Mouse (Mus musculus): Measurements from ENCODE around the gene Rad9b. TPM values are rescaled to one million over a fixed set of nuclear protein-coding genes. Genes with fewer than 3 reads are reported as not detected.

Rad9b gene
- polyA plus RNA-seq, 1 experiment from 2014 or later = 13.1 TPM

- no peak for ATAC-seq
- no peaks in the 10 kb centered on the region for H3K36me3 ChIP-seq (ENCODE audit: control insufficient read depth, insufficient read depth, low read length)
- H3K9ac ChIP-seq (ENCODE audit: low read length) = no peak overlapping the region
- H3K4me2 ChIP-seq (ENCODE audit: low read length) = no peak overlapping the region
- WGBS = 95% methylated on average over 1 of the region's 1 CpGs
- no peak for DNase-seq (ENCODE audit: low spot score)
- H3K4me1 ChIP-seq (ENCODE audit: control insufficient read depth, insufficient read depth, low read length) = no peaks in the 10 kb centered on the region
- H3K27ac ChIP-seq (ENCODE audit: low read depth, low read length) = no peak overlapping the region
- no peaks in the 10 kb centered on the region for H3K27me3 ChIP-seq (replicated peaks; ENCODE audit: control insufficient read depth, insufficient read depth, low read length)
- H3K9me3 ChIP-seq (replicated peaks; ENCODE audit: control insufficient read depth, low read length) = 0 out of 2 replicates have a peak, but pooled peaks cover 2% of the 10 kb centered on the region
- no peak overlapping the region for H3K4me3 ChIP-seq (ENCODE audit: low read depth, low read length)
Measured at GRCm38 (mm10) chr5:122342874-122343273, 11.2 kb downstream of the Rad9b start.

- Histone ChIP-seq H3K9me3 (replicated peaks; ENCODE audit: control insufficient read depth, low read length) (no peaks in the 10 kb centered on the region), H3K36me3 (ENCODE audit: control insufficient read depth, insufficient read depth, low read length) (no peaks in the 10 kb centered on the region), H3K4me1 (ENCODE audit: control insufficient read depth, insufficient read depth, low read length) (no peaks in the 10 kb centered on the region), H3K27ac (ENCODE audit: low read depth, low read length) (no peak overlapping the region), H3K4me2 (ENCODE audit: low read length) (no peak overlapping the region), H3K9ac (ENCODE audit: low read length) (no peak overlapping the region), H3K4me3 (ENCODE audit: low read depth, low read length) (no peak overlapping the region), H3K27me3 (replicated peaks; ENCODE audit: control insufficient read depth, insufficient read depth, low read length) (no peaks in the 10 kb centered on the region)
- 94% methylated on average over 7 of the region's 7 CpGs for WGBS
- DNase-seq (ENCODE audit: low spot score) (no peak), ATAC-seq (no peak)
Measured at GRCm38 (mm10) chr5:122336554-122337294, 17.3 kb downstream of the Rad9b start.

DNA sequence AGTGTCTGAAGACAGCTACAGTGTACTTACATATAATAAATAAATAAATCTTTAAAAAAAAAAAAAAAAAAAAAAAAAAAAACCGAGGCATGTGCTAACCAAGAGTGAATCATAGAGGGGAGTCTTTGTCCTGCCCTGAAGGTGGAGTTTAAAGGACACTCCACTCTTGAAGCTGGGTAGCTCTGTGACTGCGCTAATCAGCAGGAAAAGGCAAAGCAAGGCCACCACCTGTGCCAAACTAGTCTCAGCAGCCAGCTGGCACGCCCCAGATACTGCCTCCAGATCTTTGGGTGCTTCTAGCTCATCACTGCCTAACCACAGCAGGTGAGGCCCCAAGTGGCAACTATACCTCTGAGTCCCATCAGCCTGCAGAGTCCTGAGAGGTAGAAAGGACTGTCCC lies 19.4 kb downstream of the Rad9b start:
- Histone ChIP-seq H3K4me3 (ENCODE audit: low read depth, low read length) (no peak overlapping the region), H3K4me2 (ENCODE audit: low read length) (no peak overlapping the region), H3K9me3 (replicated peaks; ENCODE audit: control insufficient read depth, low read length) (no peaks in the 10 kb centered on the region), H3K27me3 (replicated peaks; ENCODE audit: control insufficient read depth, insufficient read depth, low read length) (no peaks in the 10 kb centered on the region), H3K9ac (ENCODE audit: low read length) (no peak overlapping the region), H3K36me3 (ENCODE audit: control insufficient read depth, insufficient read depth, low read length) (no peaks in the 10 kb centered on the region), H3K27ac (ENCODE audit: low read depth, low read length) (no peak overlapping the region), H3K4me1 (ENCODE audit: control insufficient read depth, insufficient read depth, low read length) (no peaks in the 10 kb centered on the region)
- no peak for DNase-seq (ENCODE audit: low spot score)
- no peak for ATAC-seq
- 72% methylated on average over 3 of the region's 3 CpGs for WGBS

- no peak for ATAC-seq
- Histone ChIP-seq H3K4me1 (ENCODE audit: control insufficient read depth, insufficient read depth, low read length) (no peaks in the 10 kb centered on the region), H3K9ac (ENCODE audit: low read length) (no peak overlapping the region), H3K36me3 (ENCODE audit: control insufficient read depth, insufficient read depth, low read length) (peaks cover 14% of the 10 kb centered on the region), H3K4me2 (ENCODE audit: low read length) (no peak overlapping the region), H3K4me3 (ENCODE audit: low read depth, low read length) (no peak overlapping the region), H3K9me3 (replicated peaks; ENCODE audit: control insufficient read depth, low read length) (no peaks in the 10 kb centered on the region), H3K27ac (ENCODE audit: low read depth, low read length) (no peak overlapping the region), H3K27me3 (replicated peaks; ENCODE audit: control insufficient read depth, insufficient read depth, low read length) (no peaks in the 10 kb centered on the region)
- no peak for DNase-seq (ENCODE audit: low spot score)
- WGBS = 91% methylated on average over 4 of the region's 4 CpGs
Measured at GRCm38 (mm10) chr5:122330269-122330668, 23.8 kb downstream of the Rad9b start.

GRCm38 (mm10) chr5:122327283-122327682 lies 26.8 kb downstream of the Rad9b start:
- no peak for ATAC-seq
- 77% methylated on average over 3 of the region's 3 CpGs for WGBS
- DNase-seq (ENCODE audit: low spot score) = no peak

GRCm38 (mm10) chr5:122325477-122325876 lies 28.6 kb downstream of the Rad9b start:
- ATAC-seq (no peak), DNase-seq (ENCODE audit: low spot score) (no peak)
- Histone ChIP-seq H3K9me3 (replicated peaks; ENCODE audit: control insufficient read depth, low read length) (no peaks in the 10 kb centered on the region), H3K4me3 (ENCODE audit: low read depth, low read length) (no peak overlapping the region), H3K27ac (ENCODE audit: low read depth, low read length) (no peak overlapping the region), H3K27me3 (replicated peaks; ENCODE audit: control insufficient read depth, insufficient read depth, low read length) (no peaks in the 10 kb centered on the region), H3K4me2 (ENCODE audit: low read length) (no peak overlapping the region), H3K9ac (ENCODE audit: low read length) (no peak overlapping the region), H3K4me1 (ENCODE audit: control insufficient read depth, insufficient read depth, low read length) (no peaks in the 10 kb centered on the region), H3K36me3 (ENCODE audit: control insufficient read depth, insufficient read depth, low read length) (peaks cover 45% of the 10 kb centered on the region)
- WGBS = 87% methylated on average over 8 of the region's 8 CpGs

More at GRCm38 (mm10) chr5:122327283-122327682, 26.8 kb downstream of the Rad9b start:
- Histone ChIP-seq H3K36me3 (ENCODE audit: control insufficient read depth, insufficient read depth, low read length) (peaks cover 29% of the 10 kb centered on the region), H3K4me2 (ENCODE audit: low read length) (no peak overlapping the region), H3K4me3 (ENCODE audit: low read depth, low read length) (no peak overlapping the region), H3K27me3 (replicated peaks; ENCODE audit: control insufficient read depth, insufficient read depth, low read length) (no peaks in the 10 kb centered on the region), H3K27ac (ENCODE audit: low read depth, low read length) (no peak overlapping the region; the same call in 1 of the 2 replicates), H3K4me1 (ENCODE audit: control insufficient read depth, insufficient read depth, low read length) (no peaks in the 10 kb centered on the region), H3K9me3 (replicated peaks; ENCODE audit: control insufficient read depth, low read length) (no peaks in the 10 kb centered on the region), H3K9ac (ENCODE audit: low read length) (no peak overlapping the region)

GRCm38 (mm10) chr5:122324608-122325431 lies 29.2 kb downstream of the Rad9b start:
- Histone ChIP-seq H3K4me3 (ENCODE audit: low read depth, low read length) (no peak overlapping the region), H3K4me1 (ENCODE audit: control insufficient read depth, insufficient read depth, low read length) (no peaks in the 10 kb centered on the region), H3K9ac (ENCODE audit: low read length) (no peak overlapping the region), H3K36me3 (ENCODE audit: control insufficient read depth, insufficient read depth, low read length) (peaks cover 51% of the 10 kb centered on the region), H3K4me2 (ENCODE audit: low read length) (no peak overlapping the region), H3K27me3 (replicated peaks; ENCODE audit: control insufficient read depth, insufficient read depth, low read length) (no peaks in the 10 kb centered on the region), H3K9me3 (replicated peaks; ENCODE audit: control insufficient read depth, low read length) (no peaks in the 10 kb centered on the region), H3K27ac (ENCODE audit: low read depth, low read length) (no peak overlapping the region)
- DNase-seq (ENCODE audit: low spot score) = no peak
- 90% methylated on average over 23 of the region's 23 CpGs for WGBS
- ATAC-seq = no peak

- Histone ChIP-seq H3K4me2 (ENCODE audit: low read length) (no peak overlapping the region), H3K4me3 (ENCODE audit: low read depth, low read length) (no peak overlapping the region), H3K9ac (ENCODE audit: low read length) (no peak overlapping the region), H3K27me3 (replicated peaks; ENCODE audit: control insufficient read depth, insufficient read depth, low read length) (no peaks in the 10 kb centered on the region), H3K36me3 (ENCODE audit: control insufficient read depth, insufficient read depth, low read length) (peaks cover 55% of the 10 kb centered on the region), H3K9me3 (replicated peaks; ENCODE audit: control insufficient read depth, low read length) (no peaks in the 10 kb centered on the region), H3K27ac (ENCODE audit: low read depth, low read length) (no peak overlapping the region), H3K4me1 (ENCODE audit: control insufficient read depth, insufficient read depth, low read length) (no peaks in the 10 kb centered on the region)
- 62% methylated on average over 8 of the region's 8 CpGs for WGBS
- DNase-seq (ENCODE audit: low spot score) = no peak
- no peak for ATAC-seq
Measured at GRCm38 (mm10) chr5:122323523-122323922, 30.5 kb downstream of the Rad9b start.

All from forebrain, embryonic 14.5 days (tissue).